Mouse (Mus musculus) embryo, embryonic 10.5 days (tissue): ENCODE results near the gene Zfp874b.
"Not testable (repeated sequence)": the region's sequence is repeated elsewhere in the genome, so short reads cannot be mapped to it uniquely, and the experiment has no call there.

Experiments
- DNase-seq: peaks from one replicate; pipeline ENCODE4 v3.0.0-alpha.2; 2015; ENCODE audit warnings: low spot score

The Zfp874b gene

DNA sequence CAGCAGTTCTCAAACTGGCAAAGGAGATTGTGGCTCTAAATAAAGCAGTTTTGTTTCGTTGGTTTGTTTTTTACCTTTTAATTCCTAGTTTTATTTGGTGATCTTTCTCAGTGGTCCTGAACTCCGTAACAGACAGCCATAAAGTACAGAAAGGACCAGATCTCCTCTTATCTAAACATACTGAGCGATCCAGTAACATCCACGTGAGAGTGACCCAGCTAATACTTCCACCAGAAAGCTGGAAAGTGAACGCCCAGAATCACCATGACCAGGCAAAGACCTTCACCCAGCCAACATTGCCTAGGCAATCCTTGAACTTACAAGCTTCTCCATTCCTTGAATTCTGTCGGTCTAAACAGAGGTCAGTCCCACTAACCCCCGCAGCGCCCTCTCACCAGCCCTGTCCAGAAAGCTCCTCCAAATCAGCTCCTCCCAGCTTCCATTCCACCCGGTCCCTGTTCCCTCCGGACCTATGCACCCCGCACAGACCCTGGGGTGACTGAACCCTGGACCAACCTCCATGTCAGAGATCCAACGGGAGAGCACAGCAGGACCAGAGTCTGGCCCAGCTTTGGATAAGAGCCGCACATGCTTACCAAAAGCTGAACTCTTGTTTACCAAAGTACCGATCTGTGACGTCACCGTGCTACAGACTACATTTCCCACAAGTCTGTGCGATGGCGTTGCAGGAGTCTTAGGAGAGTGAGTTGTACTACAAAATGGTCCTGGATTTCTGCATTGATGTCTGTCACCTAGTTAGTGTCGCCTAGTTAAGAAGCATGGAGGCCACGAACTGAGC, at the start of gene Zfp874b:
Gene Zfp874b (minus strand): TSS at position 634 of the 799 bp plus-strand sequence.
- peak; percentile 94 for DNase-seq

DNA sequence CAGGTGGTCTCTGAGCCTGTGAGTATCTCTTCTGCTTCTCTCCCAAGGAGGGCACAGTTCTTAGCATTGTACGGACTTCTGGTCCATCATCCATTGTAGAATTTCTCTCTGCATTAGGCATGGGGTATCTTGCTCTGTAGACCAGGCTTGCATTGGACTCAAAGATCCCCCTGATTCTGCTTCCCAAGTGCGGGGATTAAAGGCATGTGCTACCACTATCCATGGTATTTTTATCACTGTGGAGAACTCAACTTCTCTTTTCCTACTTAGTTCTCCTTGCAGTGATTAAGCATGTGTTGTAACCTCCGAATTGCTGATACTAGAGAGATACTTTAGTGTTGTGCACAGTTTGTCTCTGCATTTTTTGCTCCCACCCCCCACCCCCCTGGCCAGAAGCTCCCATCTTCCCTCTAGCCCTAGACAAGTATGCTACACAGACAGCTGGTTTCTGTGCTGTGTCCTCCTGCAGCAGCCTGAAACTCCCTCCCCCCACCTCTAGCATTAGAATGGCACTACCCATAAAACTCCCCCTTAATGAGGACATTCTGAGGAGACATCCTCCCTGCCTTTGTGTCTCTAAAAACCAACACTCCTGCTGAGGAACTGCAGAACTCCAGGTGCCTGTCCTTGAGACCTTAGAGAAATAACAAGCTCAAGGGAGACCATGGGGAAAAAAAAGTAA, 43.1 kb upstream of the Zfp874b start:
- no peak for DNase-seq

GRCm38 (mm10) chr13:67525753-67526410, 41.8 kb upstream of the Zfp874b start, which contains the start of the genes Gm26965 and Zfp87:
Gm26965 (minus strand) TSS chr13:67526151.
Zfp87 (minus strand) TSS chr13:67526177.
- DNase-seq, result peak; percentile 97

GRCm38 (mm10) chr13:67500908-67501307, 16.9 kb upstream of the Zfp874b start:
- no peak for DNase-seq

- DNase-seq, result peak; percentile 95
Observed at GRCm38 (mm10) chr13:67500084-67500719, 16.1 kb upstream of the Zfp874b start, which contains the start of gene Zfp58. Zfp58 (minus strand) TSS chr13:67500555.

GRCm38 (mm10) chr13:67495631-67496030, 11.6 kb upstream of the Zfp874b start:
- DNase-seq, result no peak

DNA sequence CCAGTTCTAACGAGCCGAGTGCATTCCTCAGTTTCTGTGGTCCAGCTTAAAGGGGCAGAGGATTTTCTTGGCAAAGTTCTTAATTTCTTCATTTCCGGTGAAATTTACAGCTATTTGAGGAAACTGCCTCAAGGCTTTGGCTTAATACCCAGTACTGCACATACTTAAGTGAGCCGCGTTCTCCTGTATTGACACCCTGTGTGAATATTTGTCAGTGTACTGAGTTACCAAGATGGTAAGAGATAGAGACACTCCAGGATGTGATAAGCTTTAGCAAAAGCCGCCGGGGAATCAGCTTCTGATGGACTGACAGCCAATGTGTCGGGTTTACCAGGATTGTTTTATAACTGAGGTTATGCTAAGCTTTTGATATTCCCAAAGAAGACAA, 360 bp upstream of the Zfp874b start:
- no peak for DNase-seq

DNA sequence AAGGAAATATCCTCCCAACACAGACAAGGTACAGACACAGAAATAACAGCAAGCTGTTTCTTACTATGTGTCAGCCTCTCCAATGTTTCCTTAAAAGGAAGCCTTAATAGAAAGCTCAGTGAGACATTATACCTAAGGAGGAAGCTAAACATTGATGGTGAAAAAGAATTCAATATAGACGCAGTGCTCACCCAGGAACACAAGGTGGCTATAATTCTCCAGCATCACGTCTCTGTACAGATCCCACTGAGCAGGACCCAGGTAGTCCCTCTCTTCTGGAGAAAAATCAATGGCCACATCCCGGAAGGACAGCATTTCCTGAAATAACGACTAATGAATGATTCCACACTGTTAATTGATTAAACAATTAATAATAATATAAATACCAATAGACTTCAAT, 2.5 kb downstream of the Zfp874b start:
- DNase-seq, result no peak

GRCm38 (mm10) chr13:67469274-67469673, 14.8 kb downstream of the Zfp874b start:
- DNase-seq, result no peak

GRCm38 (mm10) chr13:67463506-67464185, 20.4 kb downstream of the Zfp874b start:
- not testable (repeated sequence) for DNase-seq

DNA sequence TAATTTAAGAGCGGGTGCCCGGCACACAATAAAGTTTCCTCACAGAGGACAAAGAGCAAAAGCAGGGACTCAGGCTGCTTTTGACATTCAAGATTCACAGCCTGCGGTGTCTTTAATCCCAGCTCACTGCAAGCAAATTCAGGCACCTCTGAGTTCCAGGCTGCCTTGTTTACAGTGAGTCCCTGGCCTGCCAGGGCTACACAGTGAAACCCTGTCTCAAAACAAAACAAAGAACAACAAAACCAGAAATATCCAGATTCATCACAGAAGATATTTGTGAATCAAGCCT, 32.1 kb downstream of the Zfp874b start:
- DNase-seq, result no peak

- DNase-seq, result peak; percentile 91
Observed at GRCm38 (mm10) chr13:67451172-67452020, 32.7 kb downstream of the Zfp874b start, which contains the start of gene Zfp874a. Zfp874a (minus strand) TSS chr13:67451624.

DNA sequence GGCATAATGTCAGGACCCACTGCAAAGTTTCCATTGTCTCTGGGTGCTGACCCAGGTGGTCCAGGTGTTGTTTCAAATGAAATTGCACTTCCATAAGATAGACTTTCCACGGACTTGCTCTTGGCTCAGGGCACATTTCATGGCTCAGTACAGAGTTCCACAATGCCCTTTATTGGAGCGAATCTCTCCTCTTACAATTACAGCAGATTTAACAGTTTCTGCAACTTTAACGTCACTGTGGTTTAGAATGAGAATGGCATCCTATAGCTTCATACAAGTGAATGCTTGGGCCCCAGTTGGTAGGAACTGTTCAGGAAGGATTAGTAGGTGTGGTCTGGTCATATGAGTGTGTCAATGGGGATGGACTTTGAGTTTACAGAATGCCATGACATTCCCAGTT, 47.0 kb downstream of the Zfp874b start:
- DNase-seq, result not testable (repeated sequence)

DNA sequence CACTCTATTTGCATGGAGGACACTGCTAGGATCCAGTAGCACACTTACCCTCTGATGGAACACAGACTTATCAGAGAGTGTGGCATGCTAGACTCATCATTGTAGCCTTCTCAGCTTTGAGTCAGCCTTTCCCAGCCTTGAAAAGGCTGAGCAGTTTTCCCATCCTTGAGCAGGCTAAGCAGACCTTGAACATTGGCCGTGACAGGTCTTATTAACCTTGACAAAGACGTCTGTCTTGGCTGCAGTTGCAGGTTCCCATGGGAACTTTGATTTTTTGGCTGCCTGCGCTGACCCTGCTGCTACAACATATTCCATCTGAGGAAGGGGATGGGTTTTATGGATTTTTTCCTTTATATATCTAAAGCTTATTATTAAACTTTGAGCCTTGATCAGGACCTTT, 55.9 kb downstream of the Zfp874b start:
- DNase-seq, result no peak

DNA sequence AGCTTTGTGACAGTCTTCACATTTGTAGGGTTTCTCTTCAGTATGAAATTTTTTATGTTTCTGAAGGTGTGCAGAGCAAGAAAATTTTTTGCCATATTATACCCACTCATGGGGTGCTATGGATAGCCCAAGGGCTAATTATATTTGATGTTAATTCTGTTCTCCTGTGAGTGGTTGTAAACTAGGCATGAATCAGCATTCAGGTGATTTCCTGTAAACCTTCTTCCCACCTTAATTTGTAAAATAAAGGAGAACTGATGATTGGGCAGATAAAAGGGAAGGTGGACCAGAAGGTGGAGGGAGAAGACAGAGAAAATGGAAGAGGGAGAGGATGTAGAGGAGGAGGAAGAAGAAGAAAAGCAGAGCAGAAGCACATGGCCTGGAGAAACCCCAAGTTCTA, 58.4 kb downstream of the Zfp874b start:
- DNase-seq, result not testable (repeated sequence)

- not testable (repeated sequence) for DNase-seq
Observed at GRCm38 (mm10) chr13:67422532-67422931, 61.5 kb downstream of the Zfp874b start.
